Mouse (Mus musculus): ENCODE data around the gene Cdc42.

Cdc42 gene

GRCm38 (mm10) chr4:137371596-137372523 lies 14.3 kb upstream of the Cdc42 start:
- DNase-seq (ENCODE audit: low read depth, low spot score), result no peak

- peak; percentile 41 for DNase-seq (ENCODE audit: low read depth, low spot score)
Measured at GRCm38 (mm10) chr4:137369954-137370750, 12.6 kb upstream of the Cdc42 start.

GRCm38 (mm10) chr4:137368198-137368597 lies 10.7 kb upstream of the Cdc42 start:
- DNase-seq (ENCODE audit: low read depth, low spot score), result peak; percentile 54

- peak; percentile 82 for DNase-seq (ENCODE audit: low read depth, low spot score)
Measured at GRCm38 (mm10) chr4:137367275-137368088, 10.0 kb upstream of the Cdc42 start.

GRCm38 (mm10) chr4:137366097-137366496 lies 8.6 kb upstream of the Cdc42 start:
- DNase-seq (ENCODE audit: low read depth, low spot score), result no peak

GRCm38 (mm10) chr4:137365356-137366062 lies 8.0 kb upstream of the Cdc42 start:
- DNase-seq (ENCODE audit: low read depth, low spot score), result no peak

GRCm38 (mm10) chr4:137364826-137365225 lies 7.3 kb upstream of the Cdc42 start:
- no peak for DNase-seq (ENCODE audit: low read depth, low spot score)

GRCm38 (mm10) chr4:137360996-137361395 lies 3.5 kb upstream of the Cdc42 start:
- DNase-seq (ENCODE audit: low read depth, low spot score), result no peak

GRCm38 (mm10) chr4:137358291-137359002 lies 927 bp upstream of the Cdc42 start:
- DNase-seq (ENCODE audit: low read depth, low spot score), result peak; percentile 73

GRCm38 (mm10) chr4:137356674-137357510 lies 628 bp downstream of the Cdc42 start:
- DNase-seq (ENCODE audit: low read depth, low spot score), result peak; percentile 68

GRCm38 (mm10) chr4:137350627-137351026 lies 6.9 kb downstream of the Cdc42 start:
- DNase-seq (ENCODE audit: low read depth, low spot score), result no peak

GRCm38 (mm10) chr4:137345790-137346189 lies 11.7 kb downstream of the Cdc42 start:
- peak; percentile 63 for DNase-seq (ENCODE audit: low read depth, low spot score)

- peak; percentile 52 for DNase-seq (ENCODE audit: low read depth, low spot score)
Measured at GRCm38 (mm10) chr4:137345112-137345511, 12.4 kb downstream of the Cdc42 start.

- DNase-seq (ENCODE audit: low read depth, low spot score), result no peak
Measured at GRCm38 (mm10) chr4:137342816-137343215, 14.7 kb downstream of the Cdc42 start.

- no peak for DNase-seq (ENCODE audit: low read depth, low spot score)
Measured at GRCm38 (mm10) chr4:137339415-137339814, 18.1 kb downstream of the Cdc42 start.

- no peak for DNase-seq (ENCODE audit: low read depth, low spot score)
Measured at GRCm38 (mm10) chr4:137336468-137336867, 21.1 kb downstream of the Cdc42 start.

GRCm38 (mm10) chr4:137332051-137332450 lies 25.5 kb downstream of the Cdc42 start:
- no peak for DNase-seq (ENCODE audit: low read depth, low spot score)

GRCm38 (mm10) chr4:137326494-137326893 lies 31.0 kb downstream of the Cdc42 start:
- no peak for DNase-seq (ENCODE audit: low read depth, low spot score)

- DNase-seq (ENCODE audit: low read depth, low spot score), result no peak
Measured at GRCm38 (mm10) chr4:137324926-137325325, 32.6 kb downstream of the Cdc42 start.
